Mouse (Mus musculus) brown adipose tissue, adult 24 weeks (tissue): Measurements from ENCODE around the gene Ano4. TPM values are rescaled to one million over a fixed set of nuclear protein-coding genes. Genes with fewer than 3 reads are reported as not detected.

Experiments
- H3K27ac ChIP-seq: fragments of 200-500 bp; replicated peaks from 2 replicates; pipeline ENCODE4 v1.5.1; 2012; ENCODE audit warnings: low read depth, mild to moderate bottlenecking, low read length
- H3K4me1 ChIP-seq: fragments of 200-500 bp; 2 replicates; pipeline ENCODE4 v1.6.1; 2012; ENCODE audit warnings: low read length, mixed read lengths; ENCODE audit not compliant: control insufficient read depth, insufficient read depth, insufficient read length
- H3K4me3 ChIP-seq: fragments of 200-500 bp; 2 replicates; pipeline ENCODE4 v1.5.1; 2012; ENCODE audit warnings: low read depth, mild to moderate bottlenecking, low read length, moderate library complexity; ENCODE audit not compliant: insufficient read depth
- polyA plus RNA-seq: library from polyadenylated mRNA; stranded (reverse); fragments of >200 nt; gene quantifications from 2 replicates; pipeline ENCODE4 v1.2.4, GENCODE M21; 2012; ENCODE audit not compliant: missing spikeins, insufficient read depth, insufficient read length

The Ano4 gene
- polyA plus RNA-seq, 1 experiment: not detected

DNA sequence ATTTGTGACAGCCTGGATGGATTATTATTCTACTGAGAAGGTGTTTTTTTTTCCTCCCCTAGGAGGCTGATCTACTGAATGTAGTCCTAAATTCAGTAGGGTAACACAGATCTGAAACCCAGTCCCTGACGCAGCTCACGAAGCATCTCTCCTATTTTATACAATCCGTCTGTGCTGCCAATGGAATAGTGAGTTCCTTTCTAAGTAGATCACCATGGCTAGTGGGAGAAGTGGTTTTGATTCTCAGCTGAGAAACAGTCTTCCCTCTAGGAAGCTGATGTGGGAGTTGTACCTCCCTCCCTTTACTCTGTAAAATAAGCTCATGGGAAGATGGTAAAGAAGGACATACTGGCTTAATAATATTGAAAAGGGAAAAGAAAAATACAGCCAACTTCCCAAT lies 90.8 kb downstream of the Ano4 start:
- Histone ChIP-seq H3K4me3 (no peak overlapping the region), H3K27ac (no peak overlapping the region), H3K4me1 (no peaks in the 10 kb centered on the region)

DNA sequence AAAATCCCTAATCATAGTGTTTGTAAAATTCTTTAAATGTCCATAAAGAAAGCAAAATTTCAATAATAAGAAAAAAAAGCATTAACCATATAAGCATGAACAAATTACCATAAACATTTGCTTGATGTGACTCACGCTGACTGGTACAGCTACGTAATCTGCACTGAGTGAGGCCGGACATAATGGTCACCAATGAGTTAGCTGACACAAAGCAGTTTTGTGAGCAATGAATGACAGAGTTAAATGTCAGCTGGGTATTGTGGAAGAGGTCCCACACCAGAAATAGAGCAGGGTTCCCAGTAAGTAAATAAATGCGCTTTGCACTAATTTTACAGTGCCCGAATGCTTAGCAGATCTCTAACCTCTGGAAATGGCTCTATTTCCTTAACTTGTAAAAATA lies 91.9 kb downstream of the Ano4 start:
- no peak overlapping the region for H3K27ac ChIP-seq
- no peaks in the 10 kb centered on the region for H3K4me1 ChIP-seq
- no peak overlapping the region for H3K4me3 ChIP-seq

DNA sequence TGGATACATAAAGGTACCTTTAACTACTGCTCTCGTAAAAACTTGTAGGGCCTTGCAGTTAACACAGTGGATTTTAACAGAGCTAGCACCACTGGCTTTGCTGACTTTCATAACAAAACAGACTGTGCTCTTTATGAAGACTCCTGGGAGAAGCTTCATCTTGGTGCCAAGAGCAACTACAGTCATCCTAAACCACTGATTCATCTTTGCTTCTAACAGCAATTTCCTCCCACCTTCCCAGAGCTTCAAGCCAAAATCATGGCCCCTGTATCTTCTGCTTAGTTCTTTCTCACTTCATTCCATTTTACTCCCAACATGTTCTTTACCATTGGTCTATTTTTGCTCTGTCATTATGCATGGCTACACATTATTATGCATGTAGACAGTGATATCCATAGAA lies 100.8 kb downstream of the Ano4 start:
- H3K4me1 ChIP-seq: no peaks in the 10 kb centered on the region
- H3K4me3 ChIP-seq: no peak overlapping the region
- H3K27ac ChIP-seq: no peak overlapping the region

DNA sequence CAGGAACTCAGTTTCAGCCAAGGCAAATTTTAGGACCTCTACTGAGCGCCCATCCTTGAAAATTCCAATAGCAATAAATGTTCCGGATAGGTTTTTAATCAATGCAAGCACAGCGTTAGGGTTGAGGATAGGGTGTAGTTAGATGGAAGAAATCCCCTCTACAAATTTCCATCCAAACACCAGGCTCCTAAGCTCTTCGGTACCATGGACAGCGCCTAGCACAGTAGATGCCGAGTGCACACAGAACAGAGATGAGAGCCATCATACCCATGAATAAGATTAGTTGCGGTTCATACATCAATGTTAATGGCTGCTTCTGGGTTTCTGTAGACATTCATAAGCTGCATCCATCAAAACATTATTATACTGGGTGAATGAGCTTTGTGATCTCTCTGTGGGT lies 120.0 kb downstream of the Ano4 start:
- Histone ChIP-seq H3K27ac (no peak overlapping the region), H3K4me3 (no peak overlapping the region), H3K4me1 (no peaks in the 10 kb centered on the region)

DNA sequence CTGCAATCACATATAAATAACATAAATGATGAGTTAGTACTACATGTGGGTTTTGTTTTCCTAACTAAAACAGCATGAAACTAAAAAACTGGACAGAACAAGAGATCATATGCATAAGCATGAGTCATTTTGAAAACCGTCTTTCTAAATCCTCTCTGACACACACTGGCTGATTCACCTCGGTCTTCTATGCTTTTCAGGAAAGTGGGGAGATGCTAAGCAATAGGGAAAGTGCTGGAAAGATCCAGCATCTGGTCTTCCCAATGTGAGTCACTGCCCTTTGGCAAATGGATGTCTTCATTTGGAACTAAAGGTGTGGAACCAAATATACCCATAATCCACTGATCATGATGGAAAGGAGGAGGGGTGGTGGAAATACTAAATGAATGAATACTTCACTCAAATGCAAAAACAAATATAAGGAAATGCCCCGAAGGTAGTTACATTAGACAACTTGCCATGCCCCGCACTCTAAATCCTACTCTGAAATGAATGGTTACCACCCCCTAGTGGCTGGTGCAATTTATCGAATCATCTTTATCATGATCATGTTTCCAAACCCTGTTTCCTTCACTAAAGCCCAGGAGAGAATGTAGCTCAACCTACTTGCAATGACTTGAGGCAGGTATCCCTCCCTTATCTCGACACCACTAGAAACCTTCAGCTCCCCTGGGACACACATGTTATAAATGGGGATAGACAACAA lies 122.1 kb downstream of the Ano4 start:
- H3K4me3 ChIP-seq: no peak overlapping the region
- no peak overlapping the region for H3K27ac ChIP-seq
- H3K4me1 ChIP-seq: no peaks in the 10 kb centered on the region

DNA sequence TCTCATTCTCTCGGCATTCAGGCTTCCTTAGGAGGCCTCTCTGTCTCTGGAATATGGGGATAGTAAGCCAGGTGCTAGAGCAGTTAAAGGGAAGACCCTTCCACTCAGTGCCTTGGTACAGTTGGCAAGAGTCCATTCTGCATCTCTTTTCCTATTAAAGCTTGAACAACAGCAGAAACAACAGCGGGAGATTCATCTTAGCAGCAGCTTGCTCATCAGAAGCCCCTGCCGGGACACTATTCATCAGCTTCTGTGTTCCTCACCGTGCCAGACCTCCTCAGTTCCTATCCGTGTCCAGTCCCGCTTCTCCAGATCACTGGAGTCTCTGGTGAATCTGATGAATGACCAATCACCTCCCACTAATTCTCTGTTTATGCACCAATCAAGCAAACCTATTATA lies 128.5 kb downstream of the Ano4 start:
- Histone ChIP-seq H3K27ac (no peak overlapping the region), H3K4me1 (no peaks in the 10 kb centered on the region), H3K4me3 (no peak overlapping the region)

DNA sequence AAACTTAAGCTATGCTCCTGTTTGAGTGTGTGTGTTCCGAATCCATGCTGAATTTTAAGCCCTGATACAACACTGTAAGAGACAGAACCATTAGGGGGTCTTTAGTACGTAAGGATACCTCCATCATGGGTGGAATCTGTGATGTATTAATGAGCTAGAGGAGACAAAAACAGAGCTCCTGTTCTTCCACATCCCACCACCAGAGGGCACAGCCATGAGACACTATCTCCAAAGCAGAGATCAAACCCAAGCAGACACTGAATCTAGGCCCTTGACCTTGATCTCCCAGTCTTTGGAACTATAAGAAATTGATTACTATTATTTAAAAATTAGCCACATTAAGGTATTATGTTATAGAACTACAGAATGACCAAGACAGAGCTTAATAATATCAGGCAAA lies 138.7 kb downstream of the Ano4 start:
- Histone ChIP-seq H3K4me3 (no peak overlapping the region), H3K27ac (no peak overlapping the region), H3K4me1 (no peaks in the 10 kb centered on the region)

DNA sequence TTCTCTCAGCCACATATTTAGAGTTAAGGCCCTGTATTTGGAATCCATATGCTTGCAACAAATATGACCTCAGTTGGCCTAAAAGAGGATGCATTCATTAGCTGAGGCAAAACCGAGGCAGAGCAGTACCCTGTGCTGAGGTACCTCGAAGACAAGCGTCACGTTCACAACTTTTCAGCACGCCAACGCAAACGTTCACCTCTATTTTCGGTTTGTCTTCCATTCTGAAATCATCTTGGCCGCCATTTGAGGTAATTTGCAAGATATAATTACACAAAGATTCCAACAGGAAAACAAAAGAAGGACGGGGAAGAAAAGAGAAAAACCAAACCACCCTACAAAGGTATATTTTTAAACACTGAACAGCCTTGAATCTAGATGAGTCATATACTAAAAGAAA lies 148.1 kb downstream of the Ano4 start:
- Histone ChIP-seq H3K4me1 (no peaks in the 10 kb centered on the region), H3K4me3 (no peak overlapping the region), H3K27ac (no peak overlapping the region)

DNA sequence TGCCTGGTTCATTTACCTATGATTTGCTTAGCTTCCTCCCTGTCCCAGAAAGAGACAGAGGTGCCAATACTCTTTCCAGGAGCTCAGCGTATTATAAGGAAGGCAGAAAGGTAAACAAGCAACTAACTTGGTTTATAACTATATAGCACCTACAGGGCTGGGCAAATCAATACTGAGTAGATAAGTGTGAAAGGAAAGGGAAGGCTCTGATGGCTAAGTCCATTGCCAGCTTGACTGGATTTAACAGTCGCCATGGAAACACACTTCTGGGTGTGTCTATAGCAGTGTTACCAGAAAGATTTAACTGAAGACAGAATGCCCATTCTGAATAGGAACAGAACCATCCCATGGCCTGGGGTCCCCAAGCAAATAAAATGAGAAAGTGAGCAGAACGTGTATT lies 149.5 kb downstream of the Ano4 start:
- H3K27ac ChIP-seq: no peak overlapping the region
- no peak overlapping the region for H3K4me3 ChIP-seq
- no peaks in the 10 kb centered on the region for H3K4me1 ChIP-seq

DNA sequence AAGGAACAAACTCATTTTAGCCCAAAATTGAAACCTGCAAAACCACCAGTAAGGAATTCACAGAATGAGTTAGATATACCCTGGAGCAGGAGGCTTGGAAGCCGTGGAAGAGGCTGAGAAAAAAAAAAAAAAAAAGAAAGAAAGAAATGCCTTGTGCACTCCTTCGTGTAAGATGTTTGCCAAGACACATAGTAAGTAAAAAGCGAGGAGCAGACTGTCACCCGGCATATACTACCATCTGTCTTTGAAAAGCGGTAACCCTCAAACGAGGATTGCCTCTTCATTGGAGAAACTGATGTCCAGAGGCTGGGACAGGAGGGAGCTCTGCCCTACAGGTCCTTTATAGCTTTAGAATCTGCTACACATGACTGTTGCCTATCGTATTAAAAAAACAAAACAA lies 150.1 kb downstream of the Ano4 start:
- Histone ChIP-seq H3K4me1 (no peaks in the 10 kb centered on the region), H3K4me3 (no peak overlapping the region), H3K27ac (no peak overlapping the region)

DNA sequence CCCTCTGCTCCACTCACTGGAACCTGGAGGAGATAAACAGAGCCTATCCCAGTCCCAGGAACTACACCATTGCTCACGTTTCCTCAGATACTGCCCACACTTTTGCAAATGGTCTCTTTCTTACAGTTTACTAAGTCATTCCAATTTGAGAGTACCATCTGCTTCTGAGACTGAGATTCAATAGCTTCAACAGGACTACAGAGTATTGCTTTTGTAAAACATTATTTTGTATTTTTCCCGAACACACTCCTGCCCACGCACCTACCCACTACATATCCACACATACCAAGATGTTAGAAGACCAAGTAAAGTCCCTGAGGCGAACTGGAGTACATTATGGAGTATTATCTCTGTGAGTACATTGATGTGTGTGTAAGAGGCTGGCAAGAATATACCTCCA lies 166.6 kb downstream of the Ano4 start:
- Histone ChIP-seq H3K27ac (no peak overlapping the region), H3K4me1 (no peaks in the 10 kb centered on the region), H3K4me3 (no peak overlapping the region)

DNA sequence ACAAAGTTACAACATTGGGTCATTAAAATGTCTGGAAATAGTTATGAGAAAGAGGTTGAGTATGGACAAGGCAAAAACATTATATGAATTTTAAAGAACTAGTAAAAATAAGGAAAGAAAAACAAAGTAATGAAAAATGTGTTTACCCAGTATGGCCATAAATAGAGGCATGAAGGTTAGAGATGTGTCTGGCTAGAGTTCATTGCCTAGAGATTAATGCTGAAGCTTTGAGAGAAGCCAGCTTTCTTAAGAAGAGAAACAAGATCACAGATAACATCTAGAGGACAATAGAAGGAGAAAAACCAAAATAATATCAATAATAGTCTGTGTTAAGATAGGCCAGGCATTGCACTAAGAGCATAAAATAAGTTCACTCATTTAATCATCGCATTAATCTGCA lies 180.0 kb downstream of the Ano4 start:
- no peaks in the 10 kb centered on the region for H3K4me1 ChIP-seq
- no peak overlapping the region for H3K4me3 ChIP-seq
- H3K27ac ChIP-seq: no peak overlapping the region

DNA sequence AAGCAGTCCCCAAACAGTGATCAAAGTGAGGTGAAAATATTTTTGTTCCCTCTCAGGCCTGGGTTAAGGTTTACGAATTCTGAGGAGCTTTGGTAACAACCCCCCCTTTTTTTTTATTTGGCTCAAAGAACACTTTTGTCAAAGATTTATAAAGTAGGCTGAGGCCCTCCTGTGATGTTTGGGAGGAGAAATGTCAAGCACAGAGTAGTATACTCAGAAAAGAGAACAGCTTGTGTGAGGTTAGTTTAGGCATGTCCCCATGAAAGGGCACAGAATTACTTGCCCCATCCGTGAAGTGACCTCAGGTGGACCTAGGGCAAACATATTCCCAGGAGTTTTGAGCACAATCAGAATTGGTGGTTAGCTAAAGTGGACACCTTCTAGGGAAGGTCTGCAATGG lies 189.1 kb downstream of the Ano4 start:
- no peak overlapping the region for H3K4me3 ChIP-seq
- H3K27ac ChIP-seq: no peak overlapping the region
- no peaks in the 10 kb centered on the region for H3K4me1 ChIP-seq

DNA sequence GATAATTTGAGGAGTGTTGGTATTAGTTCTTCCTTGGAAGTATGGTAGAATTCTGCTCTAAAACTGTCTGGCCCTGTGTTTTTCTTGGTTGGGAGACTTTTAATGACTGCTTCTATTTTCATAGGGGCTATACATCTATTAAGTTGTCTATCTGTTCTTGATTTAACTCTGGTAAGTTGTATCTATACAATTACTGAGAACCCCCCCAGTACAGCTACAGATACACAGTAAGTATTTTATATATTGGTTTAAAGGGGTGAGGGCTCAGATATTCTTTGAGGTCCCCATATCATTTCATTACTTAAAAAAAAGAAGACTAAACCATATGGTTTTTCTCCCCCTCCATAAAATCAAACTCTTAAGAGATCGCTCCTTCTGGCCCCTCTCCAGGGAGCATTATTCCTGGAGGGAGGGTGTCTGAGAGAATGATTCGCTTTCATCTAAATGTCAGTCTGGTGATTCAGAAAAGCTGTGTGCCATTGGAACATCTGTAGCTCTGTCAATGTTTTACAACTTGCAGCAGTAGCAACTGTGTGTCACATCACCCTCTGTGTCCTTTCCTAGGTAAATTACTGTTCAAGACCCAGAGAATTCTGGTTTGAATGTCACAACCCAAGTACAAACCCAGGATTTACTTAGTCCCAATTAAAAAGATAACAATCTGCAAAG lies 189.6 kb downstream of the Ano4 start:
- H3K4me3 ChIP-seq: no peak overlapping the region
- H3K4me1 ChIP-seq: no peaks in the 10 kb centered on the region
- H3K27ac ChIP-seq: no peak overlapping the region

DNA sequence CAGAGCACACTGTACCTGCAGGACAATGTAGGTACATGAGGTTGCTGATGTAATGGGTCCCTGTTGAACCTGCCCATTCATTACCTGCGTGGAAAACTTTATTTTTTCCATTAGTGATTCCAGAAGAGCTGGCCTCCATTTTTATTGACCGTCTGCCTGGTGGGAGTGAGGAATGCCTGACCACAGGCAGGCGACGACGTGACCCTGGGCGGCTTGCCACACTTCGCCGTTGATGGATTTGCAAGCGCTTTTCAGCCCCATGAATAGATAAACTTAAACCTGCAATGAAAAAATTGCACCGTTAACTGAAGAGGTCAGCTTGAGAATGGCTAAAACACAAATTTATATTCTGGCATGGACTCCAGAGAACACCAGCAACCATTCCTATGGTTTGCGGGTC lies 195.4 kb downstream of the Ano4 start:
- H3K4me3 ChIP-seq: no peak overlapping the region
- H3K4me1 ChIP-seq: no peaks in the 10 kb centered on the region
- no peak overlapping the region for H3K27ac ChIP-seq

DNA sequence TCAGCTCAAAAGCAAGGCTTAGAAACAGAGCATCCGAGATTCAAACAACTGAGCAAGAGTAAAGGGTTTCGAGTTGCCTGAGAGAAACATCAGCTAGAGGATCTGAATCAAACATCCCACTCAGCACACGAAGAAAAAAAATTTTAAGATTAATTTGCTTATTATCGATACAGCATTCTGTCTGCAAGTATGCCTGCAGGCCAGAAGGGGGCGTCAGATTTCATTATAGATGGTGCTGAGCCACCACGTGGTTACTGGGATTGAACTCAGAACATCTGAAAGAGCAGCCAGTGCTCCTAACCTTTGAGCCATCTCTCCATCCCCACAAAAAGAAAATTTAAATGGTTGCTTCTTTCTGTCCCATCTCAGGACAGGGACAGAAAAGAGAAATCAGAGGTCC lies 223.2 kb downstream of the Ano4 start:
- H3K4me3 ChIP-seq: no peak overlapping the region
- H3K4me1 ChIP-seq: no peaks in the 10 kb centered on the region
- H3K27ac ChIP-seq: no peak overlapping the region
